Mouse (Mus musculus) left cerebral cortex, postnatal 14 days (tissue): ENCODE data around the gene Olfr39. TPM values are rescaled to one million over a fixed set of nuclear protein-coding genes. Genes with fewer than 3 reads are reported as not detected.
"Not testable (repeated sequence)": the region's sequence is repeated elsewhere in the genome, so short reads cannot be mapped to it uniquely, and the experiment has no call there.

Experiments used
- DNase-seq, 2 experiments: peaks; one replicate each; pipeline ENCODE4 v3.0.0; 2021 to 2022; ENCODE audit warnings: low spot score in 2 of 2, mixed read lengths in 1 of 2
- intact Hi-C: fragments of 180-260 bp; cut with DNase I; formaldehyde crosslinking; loops from one replicate; pipeline ENCODE4 v1.15.1; 2025
- long read RNA-seq, 2 experiments: library from polyadenylated mRNA; stranded (forward); transcript quantifications; one replicate each; pipeline ENCODE4 v2.0.0; 2021
- total RNA-seq, 2 experiments: library from RNA; stranded (reverse); gene quantifications; 2 replicates each; pipeline ENCODE4 v1.2.3; 2021

Olfr39 gene
- not detected for total RNA-seq
- long read RNA-seq, experiment 1 = 0 reads
- long read RNA-seq, experiment 2 = 0 reads

DNA sequence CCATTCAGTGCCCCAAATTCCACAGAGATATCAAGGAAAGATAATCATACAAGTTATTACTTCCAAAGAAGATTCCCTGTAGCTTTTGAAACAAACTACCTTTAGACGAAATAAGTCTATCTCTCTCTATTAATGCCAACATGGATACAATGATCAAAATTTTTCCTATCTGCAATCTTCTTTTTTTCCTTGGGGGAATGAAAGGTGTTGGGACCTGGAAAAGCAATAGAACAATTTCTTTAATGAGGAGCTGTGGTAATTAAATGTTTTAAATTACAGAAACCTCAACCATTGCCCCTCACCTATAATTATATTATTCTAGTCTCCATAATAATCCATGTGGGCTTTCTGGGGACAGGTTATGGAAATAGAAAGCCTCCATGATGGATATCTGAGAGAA is at the start of gene Olfr39:
Olfr39 (plus strand) TSS at position 301 of the 400 bp plus-strand sequence.
- intact Hi-C loops = no loop called here
- DNase-seq = no peak

DNA sequence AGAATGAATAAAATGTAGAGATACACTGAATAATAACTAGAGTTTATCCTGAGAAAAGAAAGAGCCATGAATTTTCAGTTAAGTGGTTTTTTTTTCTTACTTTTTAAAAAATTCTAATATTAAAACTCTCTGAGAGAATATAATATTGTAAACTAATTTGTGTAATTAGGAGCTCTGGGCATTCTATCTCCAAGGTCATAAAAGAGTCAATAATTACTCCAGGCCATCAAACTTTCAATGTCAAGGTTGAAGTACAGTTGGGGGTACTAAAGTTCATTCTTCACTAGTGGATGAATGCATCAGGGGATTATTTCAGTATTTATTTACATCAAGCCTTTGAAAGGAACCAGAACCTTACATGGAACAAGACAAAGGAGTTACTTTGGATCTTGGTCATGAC is 45.3 kb upstream of the Olfr39 start, which contains the start of gene Olfr872:
Olfr872 (plus strand) TSS at position 301 of the 400 bp plus-strand sequence.
- no peak for DNase-seq
- intact Hi-C loops = no loop called here

DNA sequence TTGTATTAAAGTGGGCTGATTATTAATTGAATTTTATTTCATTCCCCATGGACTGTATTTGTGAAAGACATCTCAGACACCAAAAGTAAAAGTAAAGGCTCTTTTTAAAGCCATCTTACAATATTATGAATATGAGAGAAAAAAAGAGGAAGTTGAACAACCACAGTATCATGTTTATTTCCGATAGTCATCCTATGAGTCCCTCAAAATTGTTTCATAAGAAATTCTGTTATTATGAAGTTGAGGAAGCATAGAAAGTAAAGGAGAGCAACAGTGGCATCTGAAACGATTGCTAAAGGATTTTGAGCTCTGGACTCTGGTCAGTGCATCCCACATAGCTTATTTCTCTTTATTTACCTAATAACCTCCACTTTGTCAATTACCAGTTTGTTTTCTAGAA is 44.8 kb upstream of the Olfr39 start:
- intact Hi-C loops = no loop called here
- no peak for DNase-seq

DNA sequence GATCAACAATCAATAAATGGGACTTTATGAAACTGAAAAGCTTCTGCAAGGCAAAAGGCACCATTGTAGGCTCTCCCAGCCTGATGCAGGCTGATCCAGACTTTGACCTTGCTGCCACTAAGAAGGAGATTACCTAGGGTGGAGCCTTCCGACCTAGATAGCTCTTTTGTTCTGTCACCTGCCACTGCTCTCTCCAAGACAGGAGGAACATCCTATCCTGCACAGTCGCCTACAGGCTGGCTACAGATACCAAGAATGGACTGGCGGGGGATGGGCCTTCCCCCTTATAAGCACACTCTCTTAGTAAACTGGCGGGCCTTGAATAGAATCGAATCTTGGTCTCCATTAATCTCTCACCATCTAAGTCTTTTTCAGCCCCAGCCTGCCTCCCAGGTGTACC is 13.4 kb downstream of the Olfr39 start:
- DNase-seq, intact Hi-C loops: not testable (repeated sequence)

DNA sequence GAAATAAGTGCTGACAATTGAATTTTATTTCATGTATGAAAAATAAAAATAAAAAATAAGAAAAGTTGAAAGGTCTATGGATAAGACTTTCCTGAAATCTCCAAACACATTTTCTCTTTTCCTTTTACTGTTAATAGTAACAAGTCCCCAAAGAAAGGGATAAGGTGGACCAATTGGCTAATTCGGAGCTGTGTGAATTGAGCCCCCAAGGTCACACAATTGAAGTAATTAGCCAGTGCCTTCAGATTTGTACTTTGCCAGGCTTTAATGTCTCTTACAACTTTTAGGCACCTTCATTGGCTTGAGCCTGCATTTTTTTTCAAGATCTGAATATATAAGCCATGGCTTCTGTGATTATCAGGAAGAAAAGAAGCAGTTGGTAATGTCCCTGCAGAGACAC is 16.1 kb downstream of the Olfr39 start, which contains the start of gene Olfr873:
Olfr873 (plus strand) TSS at position 301 of the 400 bp plus-strand sequence.
- intact Hi-C loops = no loop called here
- no peak for DNase-seq

DNA sequence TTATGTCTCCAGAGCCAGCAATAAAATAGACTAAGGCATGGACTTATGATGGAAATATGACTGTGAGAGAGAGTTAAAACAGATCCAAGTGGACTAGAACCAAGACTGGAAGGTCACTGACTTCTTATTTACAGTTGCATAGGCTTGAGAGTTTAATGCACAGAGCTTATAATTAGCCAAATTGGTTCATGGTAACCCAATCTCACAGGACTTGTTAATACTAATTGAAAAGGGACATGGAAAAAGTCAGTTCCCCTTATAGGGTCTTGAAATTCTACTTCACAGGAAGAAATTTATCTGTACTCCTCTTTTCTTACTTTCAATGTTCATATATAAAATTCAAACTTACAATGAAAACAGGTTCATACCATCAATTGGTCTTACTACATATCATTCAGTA is 53.8 kb downstream of the Olfr39 start, which contains the start of gene Olfr18:
Olfr18 (minus strand) TSS at position 101 of the 400 bp plus-strand sequence.
- intact Hi-C loops = no loop called here
- no peak for DNase-seq

Other genes with a start within 250 kb of the Olfr39 start
- not detected for gene Olfr867, start 224.8 kb upstream of the Olfr39 start, total RNA-seq
- gene Olfr868, start 183.7 kb upstream of the Olfr39 start, total RNA-seq = not detected
- gene Olfr869, start 153.3 kb upstream of the Olfr39 start, total RNA-seq = not detected
- not detected for gene Olfr870, start 108.3 kb upstream of the Olfr39 start, total RNA-seq
- not detected for gene Olfr871, start 70.1 kb upstream of the Olfr39 start, total RNA-seq
- not detected for gene Olfr872, start 45.2 kb upstream of the Olfr39 start, total RNA-seq
- gene Olfr873, start 16.2 kb downstream of the Olfr39 start, total RNA-seq = not detected
- not detected for gene Olfr18, start 53.7 kb downstream of the Olfr39 start, total RNA-seq
- 10 to 100 TPM; 11.0 to 11.8 TPM for gene Zfp560, start 102.8 kb downstream of the Olfr39 start, total RNA-seq
- 10 to 100 TPM; 24.4 to 26.6 TPM for gene Zfp26, start 177.8 kb downstream of the Olfr39 start, total RNA-seq
- 10 to 100 TPM; 29.2 to 29.5 TPM for gene Zfp426, start 210.4 kb downstream of the Olfr39 start, total RNA-seq
- gene Zfp266, start 239.1 kb downstream of the Olfr39 start, total RNA-seq = 10 to 100 TPM; 46.3 to 46.6 TPM